In the genomic region with DNA sequence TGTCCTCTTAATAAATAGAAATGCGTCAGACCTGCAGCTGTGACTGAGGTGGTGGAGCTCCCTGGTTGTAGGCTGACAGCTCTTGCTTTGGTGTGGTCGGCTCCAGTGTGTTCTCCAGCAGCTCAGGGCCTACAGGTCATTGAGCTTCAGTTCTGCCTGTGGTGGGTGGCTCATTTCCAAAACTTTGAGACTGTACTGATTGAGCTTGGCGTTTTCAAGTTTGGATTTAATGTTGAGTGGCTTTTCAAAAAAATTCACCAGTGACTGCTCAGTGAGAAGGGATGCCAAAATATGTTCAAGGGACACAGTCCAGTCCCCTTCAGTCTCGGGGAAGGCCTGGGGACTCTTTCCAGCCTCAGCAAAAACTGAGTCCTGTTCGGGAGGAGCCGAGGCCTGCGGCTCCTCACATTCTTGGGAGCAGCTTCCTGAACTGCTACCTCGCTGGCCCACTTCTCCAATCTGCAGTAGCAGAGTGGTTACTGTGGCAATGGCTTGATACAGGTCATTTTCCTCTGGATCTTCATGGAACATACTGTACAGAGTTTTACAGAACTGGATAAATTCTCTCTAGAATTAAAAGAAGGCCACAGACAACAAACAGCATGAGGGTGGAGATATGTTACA, we compare ENCODE assay signal across 17 mouse cellular contexts.
"Had no signal": no experiment of that assay in that cellular context is flagged by ENCODE, and none has a peak within 500 bp of the region (broad histone marks: within the 10 kb centered on the region; RNA-seq: fewer than 3 reads in every experiment).

No protein-coding gene starts in this region.

- DNase-seq: kidney, adult 11 months; kidney, adult 9 months; kidney, postnatal 36 days; lung, embryonic 14.5 days; lung, postnatal 10 days; lung, postnatal 4 days; retina, postnatal 1 day; right cerebral cortex, postnatal 4 days; spleen, adult 18-20 months; thymus, adult 18-20 months; thymus, postnatal 25 days had no signal

- H3K4me2 ChIP-seq: limb, embryonic 12.5 days; lung, embryonic 14.5 days; midbrain, embryonic 15.5 days; neural tube, embryonic 13.5 days had no signal

- H3K27me3 ChIP-seq: limb, embryonic 12.5 days; midbrain, embryonic 15.5 days; neural tube, embryonic 13.5 days had no signal

- H3K4me3 ChIP-seq: limb, embryonic 12.5 days; midbrain, embryonic 10.5 days; midbrain, embryonic 15.5 days; neural tube, embryonic 13.5 days had no signal

- ATAC-seq: midbrain, embryonic 15.5 days had no signal

- H3K27ac ChIP-seq: kidney, postnatal 0 days; limb, embryonic 12.5 days; liver, embryonic 14.5 days; midbrain, embryonic 10.5 days; midbrain, embryonic 15.5 days; neural tube, embryonic 13.5 days had no signal

- H3K9ac ChIP-seq: limb, embryonic 12.5 days; liver, embryonic 14.5 days; lung, embryonic 14.5 days; midbrain, embryonic 15.5 days; neural tube, embryonic 13.5 days had no signal

- H3K9me3 ChIP-seq: limb, embryonic 12.5 days; midbrain, embryonic 10.5 days; midbrain, embryonic 15.5 days; neural tube, embryonic 13.5 days had no signal
